Mouse (Mus musculus) kidney, adult 8-10 months (tissue): ENCODE measurements around the gene Mettl25.

Experiments used
- DNase-seq, 2 experiments: peaks; one replicate each; pipeline ENCODE4 v3.0.0; 2022

Mettl25 gene

DNA sequence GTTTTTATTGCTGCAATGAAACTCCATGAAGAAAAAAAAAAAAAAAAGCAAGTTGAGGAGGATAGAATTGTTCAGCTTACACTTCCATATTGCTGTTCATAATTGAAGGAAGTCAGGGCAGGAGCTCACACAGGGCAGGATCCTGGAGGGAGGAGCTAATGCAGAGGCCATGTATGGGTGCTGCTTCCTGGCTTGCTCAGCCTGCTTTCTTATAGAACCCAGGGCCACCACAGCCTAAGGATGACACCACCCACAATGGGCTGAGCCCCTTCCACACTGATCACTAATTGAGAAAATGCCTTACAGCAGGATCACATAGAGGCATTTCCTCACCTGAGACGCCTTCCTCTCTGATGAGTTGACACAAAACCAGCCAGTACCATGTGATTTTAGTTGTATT, 95.2 kb downstream of the Mettl25 start:
- no peak for DNase-seq

DNA sequence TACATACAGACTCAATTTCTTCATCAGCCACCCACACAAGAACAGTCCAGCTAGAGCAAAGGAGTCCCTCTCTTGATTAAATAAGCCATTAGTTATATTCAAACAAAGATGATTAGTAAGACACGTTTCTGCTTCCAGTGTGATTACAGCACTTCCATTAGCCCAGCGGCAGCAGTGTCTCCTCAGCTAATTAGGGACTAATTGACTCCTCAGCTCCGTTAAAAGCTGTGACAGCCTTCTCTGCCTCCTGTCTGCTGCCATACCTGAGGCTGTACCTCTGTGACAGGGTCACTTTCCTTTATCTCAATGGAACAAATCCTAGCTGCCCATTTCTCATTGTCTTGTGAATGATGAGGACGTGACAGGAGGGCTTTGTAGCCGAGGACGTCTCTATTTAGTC, 99.4 kb downstream of the Mettl25 start:
- no peak for DNase-seq

DNA sequence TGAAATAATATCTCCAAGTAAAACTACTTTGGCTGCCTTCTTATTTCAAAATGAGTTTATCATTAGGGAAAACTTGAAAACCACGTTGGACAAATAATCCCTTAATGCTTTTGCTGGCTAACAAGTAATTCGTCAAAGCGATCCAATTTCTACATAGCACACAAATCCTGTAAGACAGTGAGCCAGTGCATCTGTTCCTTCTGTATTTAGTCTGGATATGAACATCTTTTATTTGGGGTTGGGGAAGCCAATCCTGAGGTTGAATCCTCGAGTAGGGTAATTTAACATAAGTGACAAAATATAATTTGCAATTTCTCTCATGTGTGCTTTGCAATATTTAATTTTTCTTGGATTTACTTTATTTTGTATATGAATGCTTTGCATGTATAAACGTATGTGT, 102.2 kb downstream of the Mettl25 start:
- DNase-seq: no peak

DNA sequence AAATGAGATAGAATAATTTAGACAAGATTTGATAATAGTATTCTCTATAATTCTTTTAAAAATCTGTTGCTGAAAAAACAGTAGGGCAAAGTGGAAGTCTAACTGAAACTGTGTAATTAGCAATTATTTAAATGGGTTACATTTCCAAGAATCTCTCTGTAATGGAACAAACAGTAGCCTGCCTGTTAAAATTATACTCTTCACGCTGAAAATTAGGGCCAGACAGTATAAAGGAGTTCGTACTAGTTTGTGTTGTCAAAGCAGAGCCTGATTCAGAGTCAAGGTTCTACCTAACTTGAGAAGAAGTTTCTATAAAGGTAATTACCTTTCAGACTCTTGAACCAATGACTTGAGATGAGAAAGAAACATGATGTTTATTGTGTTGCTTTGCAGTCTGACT, 113.4 kb downstream of the Mettl25 start:
- DNase-seq: no peak

DNA sequence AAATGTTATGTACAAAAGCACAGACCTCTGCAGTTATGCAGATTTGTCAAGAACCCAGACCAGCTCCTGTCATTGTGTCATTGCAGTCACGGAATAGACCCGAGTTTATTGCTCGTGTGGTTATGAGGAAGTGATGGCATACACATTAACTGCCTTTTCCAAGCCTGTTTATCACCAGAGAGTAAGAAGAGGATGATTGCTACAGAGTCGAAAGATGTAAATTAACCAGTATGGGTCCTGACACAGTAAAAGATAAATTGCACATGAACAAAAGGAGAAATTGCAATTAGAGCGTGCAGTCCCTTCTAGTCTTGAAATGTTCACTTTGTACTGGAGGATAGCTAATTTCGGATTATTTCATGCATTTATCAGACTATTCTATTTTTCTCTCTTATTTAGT, 113.8 kb downstream of the Mettl25 start:
- DNase-seq: no peak

DNA sequence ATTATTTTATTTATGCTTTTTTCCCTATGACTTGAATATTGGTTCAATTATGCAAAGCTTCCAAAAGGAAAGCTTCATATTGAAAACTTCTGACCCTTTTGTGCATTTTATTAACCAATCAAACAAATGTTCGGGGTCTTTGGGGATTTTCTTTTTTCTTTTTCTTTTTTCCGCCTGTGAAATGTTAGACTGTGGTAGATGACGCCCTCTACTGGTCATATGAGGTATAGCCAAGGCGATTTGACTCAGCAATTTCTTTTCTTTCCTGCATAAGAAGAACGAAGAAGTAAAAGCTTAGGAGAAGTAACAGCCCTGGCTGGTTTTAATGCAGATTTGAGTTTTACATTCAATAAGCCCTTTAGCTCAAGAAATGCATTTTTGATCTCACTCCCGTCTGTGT, 126.3 kb downstream of the Mettl25 start:
- DNase-seq: no peak

DNA sequence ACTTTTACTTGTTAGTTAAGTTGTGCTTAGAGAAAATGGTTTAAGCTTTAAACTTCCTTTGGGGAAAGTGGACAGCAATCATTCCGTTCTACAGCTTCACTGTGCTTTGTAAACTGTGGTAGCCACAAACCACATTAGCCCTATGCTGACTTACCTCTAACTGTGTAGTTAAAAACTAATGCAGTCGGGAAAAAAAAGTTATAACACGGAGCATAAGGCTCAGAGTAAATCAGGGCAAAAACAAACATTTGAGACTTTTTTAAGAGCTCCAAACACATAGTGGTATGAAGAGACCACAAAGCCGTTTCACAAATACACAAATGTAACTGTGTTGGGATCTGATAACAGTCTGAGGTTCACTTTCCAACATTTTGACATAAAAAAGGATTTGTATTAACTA, 126.8 kb downstream of the Mettl25 start:
- no peak for DNase-seq

DNA sequence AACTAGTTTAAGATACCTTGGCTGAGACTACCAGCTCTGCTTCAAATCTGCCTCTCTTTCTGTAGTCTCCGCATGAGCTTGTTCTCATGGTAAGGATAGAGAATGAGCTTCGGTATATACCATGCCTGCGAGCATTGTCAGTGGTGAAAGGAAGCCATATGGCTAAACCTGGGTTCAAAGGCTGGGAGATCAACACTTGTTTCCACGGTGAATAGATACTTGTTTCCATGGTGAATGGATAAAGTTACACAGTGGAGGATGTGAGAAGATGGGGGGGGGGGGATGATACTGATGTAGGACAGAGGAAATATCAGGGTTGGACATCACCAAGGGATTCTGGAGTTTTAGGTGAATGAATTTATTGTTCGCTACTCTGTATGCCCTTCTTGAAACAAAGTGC, 128.0 kb downstream of the Mettl25 start:
- no peak for DNase-seq
